Mouse (Mus musculus) stomach, postnatal 0 days (tissue): ENCODE results near the gene Pml.

Source experiments
- CTCF ChIP-seq: IDR thresholded peaks from 2 replicates; pipeline ENCODE4 v1.5.1; 2016; ENCODE audit warnings: antibody characterized with exemption, low read depth, mild to moderate bottlenecking, moderate library complexity
- EP300 ChIP-seq: optimal IDR thresholded peaks from 2 replicates; pipeline ENCODE3; 2016; ENCODE audit warnings: antibody characterized with exemption

GRCm38 (mm10) chr9:58278313-58278712, 28.7 kb upstream of the Pml start:
- TF ChIP-seq CTCF (no peak), EP300 (no peak)
